Mouse (Mus musculus) erythroblast, embryonic 14.5 days (primary cell): ENCODE measurements around the gene Ermard. TPM values are rescaled to one million over a fixed set of nuclear protein-coding genes. Genes with fewer than 3 reads are reported as not detected.

Source experiments
- H3K27me3 ChIP-seq: 2 replicates; pipeline ENCODE4 v1.6.1; 2012; ENCODE audit warnings: inconsistent platforms; ENCODE audit not compliant: control insufficient read depth
- H3K36me3 ChIP-seq: 2 replicates; pipeline ENCODE4 v1.6.1; 2012; ENCODE audit warnings: mild to moderate bottlenecking, inconsistent platforms; ENCODE audit not compliant: control insufficient read depth
- H3K4me1 ChIP-seq: 2 replicates; pipeline ENCODE4 v1.6.1; 2012; ENCODE audit warnings: inconsistent platforms; ENCODE audit not compliant: control insufficient read depth
- H3K4me3 ChIP-seq: replicated peaks from 2 replicates; pipeline ENCODE3; 2012; ENCODE audit warnings: moderate library complexity, mild to moderate bottlenecking, inconsistent platforms
- H3K9me3 ChIP-seq: 2 replicates; pipeline ENCODE4 v1.6.1; 2012; ENCODE audit warnings: low read length, inconsistent platforms, mixed read lengths; ENCODE audit not compliant: control insufficient read depth
- GATA1 ChIP-seq: IDR thresholded peaks from 2 replicates; pipeline ENCODE4 v1.6.1; 2012; ENCODE audit warnings: low read length, inconsistent platforms, mixed read lengths
- TAL1 ChIP-seq: IDR thresholded peaks from 3 replicates; pipeline ENCODE4 v1.6.1; 2012; ENCODE audit warnings: low read length, inconsistent platforms, mixed read lengths
- polyA plus RNA-seq: library from polyadenylated mRNA; stranded (reverse); fragments of >175 nt; gene quantifications from 2 replicates; pipeline ENCODE4 v1.2.3, GENCODE M21; 2012

The Ermard gene
- polyA plus RNA-seq, 1 experiment, result 0.03 TPM

- H3K4me3 ChIP-seq, result no peak overlapping the region
- no peak for TF ChIP-seq TAL1
- no peak for TF ChIP-seq GATA1
- peaks cover 42% of the 10 kb centered on the region for H3K4me1 ChIP-seq
- H3K36me3 ChIP-seq, result no peaks in the 10 kb centered on the region
- no peaks in the 10 kb centered on the region for H3K9me3 ChIP-seq
- peaks cover 5% of the 10 kb centered on the region for H3K27me3 ChIP-seq
Measured at GRCm38 (mm10) chr17:15088591-15089001, 47.6 kb downstream of the Ermard start.

- Histone ChIP-seq H3K27me3 (peaks cover 9% of the 10 kb centered on the region), H3K4me3 (no peak overlapping the region), H3K9me3 (no peaks in the 10 kb centered on the region), H3K36me3 (no peaks in the 10 kb centered on the region), H3K4me1 (peaks cover 15% of the 10 kb centered on the region)
- no peak for TF ChIP-seq GATA1
- no peak for TF ChIP-seq TAL1
Measured at GRCm38 (mm10) chr17:15091739-15092138, 50.7 kb downstream of the Ermard start.

- no peak for TF ChIP-seq GATA1
- no peak for TF ChIP-seq TAL1
- H3K4me3 ChIP-seq, result no peak overlapping the region
- peaks cover 9% of the 10 kb centered on the region for H3K27me3 ChIP-seq
- H3K9me3 ChIP-seq, result no peaks in the 10 kb centered on the region
- peaks cover 4% of the 10 kb centered on the region for H3K4me1 ChIP-seq
- H3K36me3 ChIP-seq, result no peaks in the 10 kb centered on the region
Measured at GRCm38 (mm10) chr17:15093523-15093922, 52.5 kb downstream of the Ermard start.

DNA sequence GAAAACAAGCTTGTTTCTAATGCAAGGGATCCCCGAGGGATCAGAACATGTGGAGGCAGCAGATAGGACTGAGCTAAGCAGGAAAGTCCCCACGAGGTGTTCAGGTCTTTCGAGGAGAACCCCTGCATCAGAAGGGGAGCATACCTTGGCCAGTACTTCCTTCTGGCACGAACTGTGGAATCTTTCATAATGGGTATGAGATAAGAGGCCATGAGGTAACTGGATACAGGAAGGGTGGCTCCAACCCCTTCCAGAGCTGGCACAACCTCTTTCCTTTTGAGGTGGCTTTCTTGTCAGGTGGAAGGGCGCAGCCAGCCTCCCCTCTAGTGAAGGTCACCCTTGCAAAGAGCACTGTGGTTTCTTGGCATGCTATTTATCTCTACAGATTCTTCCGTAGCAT, 55.8 kb downstream of the Ermard start:
- TF ChIP-seq GATA1 (no peak), TAL1 (no peak)
- Histone ChIP-seq H3K4me3 (no peak overlapping the region), H3K9me3 (no peaks in the 10 kb centered on the region), H3K36me3 (no peaks in the 10 kb centered on the region), H3K4me1 (no peaks in the 10 kb centered on the region), H3K27me3 (peaks cover 6% of the 10 kb centered on the region; the same call in 1 of the 2 replicates)

DNA sequence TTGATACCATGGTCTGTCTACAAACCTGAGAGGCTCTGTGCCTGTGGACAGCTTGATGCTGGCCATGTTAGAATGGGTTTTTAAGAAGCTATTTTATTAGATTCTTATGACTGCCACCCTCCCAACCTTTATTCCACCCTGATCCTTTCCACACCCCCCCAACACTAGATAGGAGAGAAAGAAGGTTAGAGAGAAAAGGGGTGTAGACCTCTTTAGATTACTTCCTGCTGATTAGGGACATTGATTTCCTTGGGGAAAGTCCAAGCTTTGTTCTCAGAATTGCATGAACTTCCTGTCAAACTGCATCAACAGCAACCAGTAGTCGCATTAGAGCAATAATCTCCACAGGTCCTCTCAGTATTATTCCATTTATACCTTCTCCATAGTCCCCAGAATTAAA, 57.7 kb downstream of the Ermard start:
- no peak for TF ChIP-seq GATA1
- no peak for TF ChIP-seq TAL1
- Histone ChIP-seq H3K36me3 (no peaks in the 10 kb centered on the region), H3K4me1 (no peaks in the 10 kb centered on the region), H3K4me3 (no peak overlapping the region), H3K27me3 (peaks cover 3% of the 10 kb centered on the region; the same call in 1 of the 2 replicates), H3K9me3 (no peaks in the 10 kb centered on the region)

DNA sequence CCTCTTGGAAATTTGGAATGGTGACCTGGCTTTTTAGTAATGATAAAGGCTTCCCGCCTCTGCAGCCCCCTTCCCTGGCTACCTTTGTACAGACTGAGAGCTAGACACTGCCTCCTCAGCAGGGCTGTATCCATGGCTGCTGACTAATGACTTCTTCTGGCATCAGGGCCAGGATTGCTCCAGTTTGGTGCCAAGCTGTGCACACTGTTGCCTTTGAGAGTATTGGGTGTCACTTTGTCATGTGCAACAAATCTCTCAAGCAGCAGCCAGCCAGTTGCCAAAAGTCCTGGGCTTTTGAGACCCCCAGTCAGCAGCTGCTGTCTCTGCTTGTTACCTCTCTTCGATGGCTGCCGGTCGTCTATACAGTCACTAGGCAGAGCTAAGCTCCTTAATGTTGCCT, 60.3 kb downstream of the Ermard start:
- TF ChIP-seq GATA1, result no peak
- no peak for TF ChIP-seq TAL1
- Histone ChIP-seq H3K9me3 (no peaks in the 10 kb centered on the region), H3K4me1 (no peaks in the 10 kb centered on the region), H3K27me3 (no peaks in the 10 kb centered on the region), H3K36me3 (no peaks in the 10 kb centered on the region), H3K4me3 (no peak overlapping the region)

- no peaks in the 10 kb centered on the region for H3K36me3 ChIP-seq
- no peaks in the 10 kb centered on the region for H3K9me3 ChIP-seq
- H3K27me3 ChIP-seq, result peaks cover 2% of the 10 kb centered on the region; the same call in 1 of the 2 replicates
- no peak overlapping the region for H3K4me3 ChIP-seq
- H3K4me1 ChIP-seq, result no peaks in the 10 kb centered on the region; the same call in 1 of the 2 replicates
- TF ChIP-seq TAL1, result no peak
- no peak for TF ChIP-seq GATA1
Measured at GRCm38 (mm10) chr17:15107143-15107649, 66.2 kb downstream of the Ermard start.

DNA sequence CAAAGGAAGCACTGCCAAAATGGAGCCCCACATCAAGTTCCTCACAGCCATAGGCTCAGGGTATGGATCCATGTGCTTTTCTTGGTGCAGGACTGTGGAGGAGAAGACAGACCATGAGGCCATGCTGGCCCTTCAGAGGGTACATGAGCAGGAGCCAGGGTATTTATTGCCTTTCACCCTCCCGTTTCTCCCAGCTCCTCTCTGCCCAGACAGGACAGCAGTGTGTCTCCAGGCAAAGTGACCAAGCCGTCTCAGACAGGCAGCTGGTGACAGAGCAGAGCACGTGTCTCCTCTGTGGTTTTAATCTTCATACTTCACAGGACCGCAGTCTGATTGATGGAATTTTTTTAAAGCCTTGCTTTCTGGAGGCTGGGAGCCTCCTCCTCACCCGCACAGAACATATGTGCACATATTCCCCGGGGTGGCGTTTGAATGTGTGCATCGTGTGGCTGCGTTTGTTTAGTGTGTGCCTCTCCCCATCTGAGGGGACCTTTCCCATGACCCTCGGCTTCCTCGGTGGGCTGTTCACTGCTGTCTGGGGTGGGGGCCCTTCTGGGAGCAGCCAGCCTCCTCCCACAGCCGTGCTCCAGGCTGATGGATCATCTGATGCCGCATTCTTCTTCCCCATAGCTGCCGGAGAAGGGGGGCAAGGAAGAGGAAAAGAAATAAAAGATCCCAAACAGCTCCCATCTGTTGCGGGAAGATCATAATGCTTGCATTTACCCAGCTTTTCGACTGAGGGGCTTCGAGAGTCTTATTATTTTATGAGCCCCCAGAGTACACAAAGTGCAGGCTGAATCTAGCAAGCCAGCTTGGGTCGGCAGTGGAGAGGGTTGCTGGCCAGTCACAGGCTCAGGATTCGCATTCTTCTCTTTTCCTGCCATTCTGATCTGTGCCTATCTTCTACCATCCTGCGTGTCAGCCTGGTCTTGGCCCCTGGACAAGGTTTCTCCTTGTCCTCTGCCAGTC, 67.7 kb downstream of the Ermard start:
- TF ChIP-seq GATA1 (no peak), TAL1 (no peak)
- Histone ChIP-seq H3K4me1 (no peaks in the 10 kb centered on the region; the same call in 1 of the 2 replicates), H3K9me3 (no peaks in the 10 kb centered on the region), H3K4me3 (no peak overlapping the region), H3K36me3 (no peaks in the 10 kb centered on the region), H3K27me3 (peaks cover 2% of the 10 kb centered on the region; the same call in 1 of the 2 replicates)

DNA sequence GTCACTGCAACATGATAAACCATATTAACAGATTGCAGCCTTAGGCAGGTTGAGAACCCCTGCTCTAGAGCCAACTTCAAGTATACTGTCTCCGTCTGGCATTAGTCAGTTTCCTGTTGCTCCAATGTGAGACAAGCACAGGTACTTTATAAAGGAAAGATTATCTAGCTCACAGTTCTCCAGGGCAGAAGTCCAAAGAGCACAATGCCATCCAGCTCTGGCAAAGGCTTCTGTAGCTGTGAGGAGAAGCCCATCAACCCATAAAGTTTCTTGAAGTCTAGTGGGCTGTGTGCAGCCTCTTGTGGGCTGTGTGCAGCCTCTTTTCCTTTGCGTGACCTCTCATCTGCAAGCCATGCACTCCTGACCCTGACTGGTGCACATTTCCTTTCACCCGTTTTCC, 74.5 kb downstream of the Ermard start:
- H3K4me3 ChIP-seq, result no peak overlapping the region
- no peaks in the 10 kb centered on the region for H3K4me1 ChIP-seq
- H3K27me3 ChIP-seq, result no peaks in the 10 kb centered on the region
- H3K9me3 ChIP-seq, result no peaks in the 10 kb centered on the region
- H3K36me3 ChIP-seq, result no peaks in the 10 kb centered on the region
- no peak for TF ChIP-seq TAL1
